Mouse (Mus musculus): ENCODE results near the gene Pmf1. TPM values are rescaled to one million over a fixed set of nuclear protein-coding genes. Genes with fewer than 3 reads are reported as not detected.
A peak's percentile ranks its signal among the peaks of the same experiment; 100 is the strongest.

Pmf1 gene
- polyA plus RNA-seq, 1 experiment from 2014 or later, result 173 TPM

DNA sequence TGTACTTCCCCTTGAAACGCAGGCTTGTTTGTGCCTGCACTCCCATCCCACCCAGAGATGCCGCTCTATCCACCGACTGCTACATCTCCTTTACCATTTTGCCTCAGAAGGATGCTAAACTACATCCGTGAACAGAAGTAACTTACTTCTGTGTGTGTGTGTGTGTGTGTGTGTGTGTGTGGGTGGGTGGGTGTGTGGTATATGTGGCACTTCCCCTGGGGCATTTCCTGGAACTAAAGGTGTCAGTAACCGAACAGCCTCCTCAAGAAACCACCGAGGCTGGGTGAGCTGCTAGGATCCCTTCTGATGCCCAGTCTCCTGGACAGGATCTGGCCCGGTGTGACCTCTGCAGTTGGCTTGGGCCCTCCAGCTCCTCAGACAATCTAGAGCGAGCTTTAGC is 43.9 kb upstream of the Pmf1 start:
- H3K27me3 ChIP-seq (ENCODE audit: insufficient read depth, low read length), result no peaks in the 10 kb centered on the region; the same call in 1 of the 2 replicates
- no peaks in the 10 kb centered on the region for H3K9me3 ChIP-seq (ENCODE audit: low read depth, low read length)
- DNase-seq, result no peak
- 70% methylated on average over 8 of the region's 8 CpGs for WGBS
- H3K4me2 ChIP-seq, result no peak overlapping the region
- H3K27ac ChIP-seq (ENCODE audit: low read depth), result no peak overlapping the region
- no peak overlapping the region for H3K4me3 ChIP-seq (ENCODE audit: low read depth, low read length)
- TF ChIP-seq CTCF (IDR thresholded peaks at IDR 0.05; ENCODE audit: low read depth), result no peak
- no peak for ATAC-seq (ENCODE audit: insufficient read depth)
- H3K36me3 ChIP-seq (ENCODE audit: insufficient read depth), result no peaks in the 10 kb centered on the region
- H3K9ac ChIP-seq, result no peak overlapping the region
- H3K4me1 ChIP-seq (ENCODE audit: insufficient read depth), result peaks cover 6% of the 10 kb centered on the region; the same call in 1 of the 2 replicates

DNA sequence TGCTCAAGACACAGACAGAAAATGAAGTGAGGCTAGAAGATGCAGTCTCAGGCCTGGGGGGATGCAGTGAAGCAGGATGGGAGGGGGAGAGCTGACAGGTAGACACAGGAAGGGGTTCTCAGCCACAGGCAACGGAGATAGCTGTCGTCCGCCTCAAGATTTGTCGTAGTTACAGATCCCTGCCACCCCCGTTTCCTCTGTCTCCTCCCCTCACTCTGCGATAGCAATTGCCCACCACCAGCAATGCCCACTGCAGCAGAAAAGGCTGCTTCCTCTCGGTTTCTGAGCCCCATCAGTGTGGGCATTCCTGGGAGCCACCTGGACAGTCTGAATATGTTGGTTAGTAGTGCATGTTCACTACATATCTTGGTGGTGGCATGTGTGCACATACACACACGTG is 43.2 kb upstream of the Pmf1 start:
- ATAC-seq (ENCODE audit: insufficient read depth) (no peak), DNase-seq (no peak)
- Histone ChIP-seq H3K4me3 (ENCODE audit: low read depth, low read length) (no peak overlapping the region), H3K9me3 (ENCODE audit: low read depth, low read length) (no peaks in the 10 kb centered on the region), H3K27me3 (ENCODE audit: insufficient read depth, low read length) (no peaks in the 10 kb centered on the region), H3K4me1 (ENCODE audit: insufficient read depth) (peaks cover 7% of the 10 kb centered on the region; the same call in 1 of the 2 replicates), H3K4me2 (no peak overlapping the region), H3K27ac (ENCODE audit: low read depth) (no peak overlapping the region), H3K9ac (no peak overlapping the region), H3K36me3 (ENCODE audit: insufficient read depth) (no peaks in the 10 kb centered on the region)
- no peak for TF ChIP-seq CTCF (IDR thresholded peaks at IDR 0.05; ENCODE audit: low read depth)
- 47% methylated on average over 8 of the region's 8 CpGs for WGBS

DNA sequence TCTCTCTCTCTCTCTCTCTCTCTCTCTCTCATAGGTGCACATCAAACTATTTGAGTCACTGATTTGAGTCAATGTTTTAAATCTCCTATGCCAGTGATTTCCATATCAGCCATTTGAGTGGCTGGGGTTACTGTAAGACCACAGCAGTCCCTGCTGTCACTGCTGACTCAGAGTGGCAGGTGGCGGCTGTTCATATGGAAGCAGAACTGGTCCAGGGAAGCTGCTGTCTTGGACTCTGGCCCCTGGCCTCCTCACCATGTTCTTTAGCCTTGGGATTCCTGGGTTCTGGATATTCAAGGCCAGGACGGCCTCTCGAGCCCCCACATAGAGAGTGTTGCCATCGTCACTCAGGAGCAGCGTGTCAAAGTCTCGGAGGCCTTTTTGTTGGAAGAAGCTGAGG is 42.6 kb upstream of the Pmf1 start:
- TF ChIP-seq CTCF (IDR thresholded peaks at IDR 0.05; ENCODE audit: low read depth), result no peak
- H3K9me3 ChIP-seq (ENCODE audit: low read depth, low read length), result no peaks in the 10 kb centered on the region
- no peak overlapping the region for H3K27ac ChIP-seq (ENCODE audit: low read depth)
- H3K4me3 ChIP-seq (ENCODE audit: low read depth, low read length), result no peak overlapping the region
- DNase-seq (no peak), ATAC-seq (ENCODE audit: insufficient read depth) (no peak)
- H3K36me3 ChIP-seq (ENCODE audit: insufficient read depth), result no peaks in the 10 kb centered on the region
- H3K4me2 ChIP-seq, result no peak overlapping the region
- H3K27me3 ChIP-seq (ENCODE audit: insufficient read depth, low read length), result no peaks in the 10 kb centered on the region
- 69% methylated on average over 6 of the region's 6 CpGs for WGBS
- H3K4me1 ChIP-seq (ENCODE audit: insufficient read depth), result peaks cover 7% of the 10 kb centered on the region; the same call in 1 of the 2 replicates
- no peak overlapping the region for H3K9ac ChIP-seq

DNA sequence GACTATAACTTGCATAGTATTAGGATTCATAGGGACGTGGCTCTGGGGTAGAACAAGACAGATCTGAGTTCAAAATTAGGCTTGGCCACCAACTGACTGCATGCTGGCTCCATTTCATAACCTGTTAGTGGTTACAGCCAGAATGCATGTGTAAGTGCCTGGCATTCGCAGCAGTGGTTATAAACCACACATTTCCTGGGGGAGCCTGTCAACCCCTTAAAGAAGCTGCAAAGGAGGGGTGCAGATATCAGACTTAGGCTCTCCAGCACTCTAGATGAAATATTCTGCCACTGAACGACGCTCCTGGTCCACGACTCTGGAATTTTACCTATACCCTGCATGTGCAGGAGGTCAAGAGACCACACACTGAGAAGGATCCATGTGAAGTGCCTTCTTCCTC is 42.1 kb upstream of the Pmf1 start:
- Histone ChIP-seq H3K9ac (no peak overlapping the region), H3K36me3 (ENCODE audit: insufficient read depth) (no peaks in the 10 kb centered on the region), H3K4me3 (ENCODE audit: low read depth, low read length) (no peak overlapping the region), H3K27me3 (ENCODE audit: insufficient read depth, low read length) (no peaks in the 10 kb centered on the region), H3K27ac (ENCODE audit: low read depth) (no peak overlapping the region), H3K9me3 (ENCODE audit: low read depth, low read length) (no peaks in the 10 kb centered on the region), H3K4me2 (no peak overlapping the region), H3K4me1 (ENCODE audit: insufficient read depth) (peaks cover 7% of the 10 kb centered on the region; the same call in 1 of the 2 replicates)
- no peak for TF ChIP-seq CTCF (IDR thresholded peaks at IDR 0.05; ENCODE audit: low read depth)
- 59% methylated on average over 5 of the region's 5 CpGs for WGBS
- no peak for ATAC-seq (ENCODE audit: insufficient read depth)
- DNase-seq, result no peak

DNA sequence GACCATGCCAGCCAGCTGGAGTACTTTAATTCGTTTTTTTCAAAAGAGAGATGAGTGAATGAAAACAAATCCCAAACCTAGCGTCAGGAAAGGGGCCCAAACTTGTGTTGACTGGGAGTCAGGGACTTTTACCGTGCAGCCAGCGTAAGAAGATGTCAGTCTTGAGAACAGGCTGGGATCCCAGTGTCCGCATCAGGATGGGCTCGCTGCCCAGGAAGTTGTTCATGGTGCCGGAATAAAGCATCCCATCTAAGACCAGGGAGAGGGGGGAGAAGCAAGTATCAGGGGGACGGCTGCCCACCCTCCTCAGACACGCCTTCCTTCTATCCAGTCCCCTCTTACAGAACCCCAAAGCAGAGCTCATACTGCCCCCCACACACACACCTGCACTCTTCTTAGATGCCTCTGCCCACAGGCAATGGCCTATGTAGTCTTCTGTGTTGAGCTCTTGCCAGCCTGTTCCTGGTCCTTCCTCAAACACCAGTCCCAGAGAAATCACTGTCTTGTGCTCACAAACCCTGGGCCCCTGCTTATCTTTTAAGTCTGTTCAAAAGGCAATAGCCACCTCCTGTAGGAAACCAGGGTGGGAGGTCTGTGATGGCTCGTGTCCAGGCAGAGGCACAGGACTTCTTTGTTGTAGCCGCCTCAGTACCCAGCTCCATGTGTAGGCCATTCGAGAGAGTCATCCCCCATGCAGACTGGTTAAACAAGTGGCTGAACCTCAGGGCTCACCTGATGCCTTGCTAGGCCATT is 40.4 kb upstream of the Pmf1 start:
- no peak for ATAC-seq (ENCODE audit: insufficient read depth)
- no peak overlapping the region for H3K4me2 ChIP-seq
- 60% methylated on average over 12 of the region's 12 CpGs for WGBS
- H3K4me1 ChIP-seq (ENCODE audit: insufficient read depth), result peaks cover 7% of the 10 kb centered on the region; the same call in 1 of the 2 replicates
- no peak overlapping the region for H3K27ac ChIP-seq (ENCODE audit: low read depth)
- DNase-seq, result no peak
- no peaks in the 10 kb centered on the region for H3K27me3 ChIP-seq (ENCODE audit: insufficient read depth, low read length)
- no peak overlapping the region for H3K4me3 ChIP-seq (ENCODE audit: low read depth, low read length)
- H3K36me3 ChIP-seq (ENCODE audit: insufficient read depth), result no peaks in the 10 kb centered on the region
- H3K9ac ChIP-seq, result no peak overlapping the region
- no peak for TF ChIP-seq CTCF (IDR thresholded peaks at IDR 0.05; ENCODE audit: low read depth)
- no peaks in the 10 kb centered on the region for H3K9me3 ChIP-seq (ENCODE audit: low read depth, low read length)

DNA sequence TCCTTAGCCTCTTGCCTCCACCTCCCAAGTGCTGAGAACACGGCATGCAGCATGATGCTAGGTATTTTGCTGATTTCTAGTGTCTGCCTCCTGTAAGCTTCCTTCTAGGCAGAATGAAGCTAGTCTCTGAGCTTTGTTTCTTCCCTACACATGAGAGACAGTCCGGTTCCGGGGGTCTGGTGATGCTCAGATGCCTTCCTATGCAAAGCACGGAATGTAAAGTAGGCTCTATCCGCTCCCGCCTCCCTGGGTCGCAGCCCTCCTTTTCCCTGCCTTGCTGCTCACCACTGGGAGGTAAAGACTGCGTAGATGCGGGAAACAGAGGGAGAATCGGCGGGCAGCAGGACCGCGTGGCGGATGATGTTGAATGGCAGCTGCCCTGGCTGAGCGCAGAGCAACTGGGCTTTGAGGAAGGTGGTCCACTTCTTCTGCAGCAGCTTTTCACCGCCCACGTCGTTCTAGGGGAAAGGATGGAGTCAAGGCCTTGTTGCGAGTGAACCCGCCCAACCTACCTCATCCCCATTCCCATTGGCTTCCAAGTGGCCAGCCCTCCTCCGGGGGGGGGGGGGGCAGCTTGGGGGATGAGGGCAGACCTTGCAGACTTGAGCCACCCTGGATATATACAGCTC is 39.4 kb upstream of the Pmf1 start:
- peaks cover 7% of the 10 kb centered on the region; the same call in 1 of the 2 replicates for H3K4me1 ChIP-seq (ENCODE audit: insufficient read depth)
- TF ChIP-seq CTCF (IDR thresholded peaks at IDR 0.05; ENCODE audit: low read depth), result no peak
- peak overlapping the region; percentile 32 for H3K4me3 ChIP-seq (ENCODE audit: low read depth, low read length)
- no peaks in the 10 kb centered on the region for H3K27me3 ChIP-seq (ENCODE audit: insufficient read depth, low read length)
- no peaks in the 10 kb centered on the region for H3K36me3 ChIP-seq (ENCODE audit: insufficient read depth)
- ATAC-seq (ENCODE audit: insufficient read depth) (peak; percentile 78), DNase-seq (peak; percentile 73)
- peak overlapping the region; percentile 52 for H3K9ac ChIP-seq
- 7% methylated on average over 21 of the region's 21 CpGs for WGBS
- H3K27ac ChIP-seq (ENCODE audit: low read depth), result peak overlapping the region; percentile 18; the same call in 1 of the 2 replicates
- H3K4me2 ChIP-seq, result peak overlapping the region; percentile 62
- H3K9me3 ChIP-seq (ENCODE audit: low read depth, low read length), result no peaks in the 10 kb centered on the region

DNA sequence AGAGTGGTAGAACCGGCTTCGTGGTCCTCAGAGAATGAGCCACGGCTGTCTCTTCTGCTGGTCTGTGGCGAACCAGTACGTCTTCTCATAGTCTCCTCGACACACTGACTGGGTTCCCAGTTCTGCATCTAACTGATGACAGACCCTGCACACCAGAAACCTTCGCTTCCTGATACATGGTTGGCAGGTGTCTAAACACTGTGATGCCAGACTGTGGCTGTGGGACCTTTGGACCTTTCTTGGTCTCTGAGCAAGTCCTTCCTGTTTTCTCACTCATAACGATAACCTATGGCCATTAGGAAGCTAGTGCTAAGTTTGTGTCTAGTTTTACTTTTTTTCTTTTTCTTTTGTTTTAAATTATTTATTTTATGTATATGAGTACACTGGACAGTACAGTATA is 38.3 kb upstream of the Pmf1 start:
- no peak for DNase-seq
- no peak overlapping the region for H3K4me3 ChIP-seq (ENCODE audit: low read depth, low read length)
- peaks cover 7% of the 10 kb centered on the region; the same call in 1 of the 2 replicates for H3K4me1 ChIP-seq (ENCODE audit: insufficient read depth)
- H3K4me2 ChIP-seq, result no peak overlapping the region
- TF ChIP-seq CTCF (IDR thresholded peaks at IDR 0.05; ENCODE audit: low read depth), result no peak
- H3K9ac ChIP-seq, result no peak overlapping the region; the same call in 1 of the 2 replicates
- H3K9me3 ChIP-seq (ENCODE audit: low read depth, low read length), result no peaks in the 10 kb centered on the region
- WGBS, result 83% methylated on average over 8 of the region's 8 CpGs
- H3K36me3 ChIP-seq (ENCODE audit: insufficient read depth), result no peaks in the 10 kb centered on the region
- no peaks in the 10 kb centered on the region for H3K27me3 ChIP-seq (ENCODE audit: insufficient read depth, low read length)
- ATAC-seq (ENCODE audit: insufficient read depth), result no peak
- no peak overlapping the region for H3K27ac ChIP-seq (ENCODE audit: low read depth)
